Mouse (Mus musculus) G1E (cell line): ENCODE data around the gene Moap1. TPM values are rescaled to one million over a fixed set of nuclear protein-coding genes. Genes with fewer than 3 reads are reported as not detected.

Source experiments
- ATAC-seq: 2 replicates; pipeline ENCODE4 v1.8.0; 2016; ENCODE audit warnings: mild to moderate bottlenecking; ENCODE audit not compliant: insufficient number of reproducible peaks, poor library complexity, low FRiP score, severe bottlenecking; ENCODE audit errors: extremely low read depth
- DNase-seq: peaks from one replicate; pipeline ENCODE4 v3.0.0; 2012; ENCODE audit warnings: low spot score
- H3K27me3 ChIP-seq: 2 replicates; pipeline ENCODE4 v1.6.1; 2012; ENCODE audit warnings: mild to moderate bottlenecking, low read length, inconsistent platforms; ENCODE audit not compliant: insufficient read depth
- H3K36me3 ChIP-seq: replicated peaks from 2 replicates; pipeline ENCODE3; 2012; ENCODE audit warnings: mild to moderate bottlenecking, inconsistent platforms
- H3K4me1 ChIP-seq: 2 replicates; pipeline ENCODE4 v1.6.1; 2012; ENCODE audit warnings: low read depth, low read length, inconsistent platforms, mixed read lengths; ENCODE audit not compliant: insufficient read depth
- H3K4me3 ChIP-seq: 2 replicates; pipeline ENCODE4 v1.5.1; 2012; ENCODE audit warnings: low read depth, mild to moderate bottlenecking, inconsistent platforms, low read length, moderate library complexity, mixed read lengths
- H3K9me3 ChIP-seq: replicated peaks from 2 replicates; pipeline ENCODE4 v1.6.1; 2012; ENCODE audit warnings: inconsistent platforms
- CTCF ChIP-seq: IDR thresholded peaks from 2 replicates; pipeline ENCODE4 v1.5.1; 2012; ENCODE audit warnings: low read depth, low read length, inconsistent platforms, mixed read lengths
- GATA1 ChIP-seq: IDR thresholded peaks from 2 replicates; pipeline ENCODE4 v1.6.1; 2012; ENCODE audit warnings: borderline replicate concordance, low read length, inconsistent platforms, mixed read lengths
- GATA2 ChIP-seq: IDR thresholded peaks from 2 replicates; pipeline ENCODE4 v1.6.1; 2012; ENCODE audit warnings: low read depth, low read length, inconsistent platforms, borderline replicate concordance
- POLR2AphosphoS5 ChIP-seq: IDR thresholded peaks from 2 replicates; pipeline ENCODE4 v1.6.1; 2012; ENCODE audit warnings: low read depth, low read length, inconsistent platforms; ENCODE audit not compliant: insufficient replicate concordance
- TAL1 ChIP-seq: conservative IDR thresholded peaks from 2 replicates; pipeline ENCODE4 v1.6.1; 2012; ENCODE audit warnings: low read depth, low read length, inconsistent platforms, mixed read lengths
- polyA plus RNA-seq: library from polyadenylated mRNA; stranded (reverse); fragments of >175 nt; gene quantifications from 2 replicates; pipeline ENCODE4 v1.2.3, GENCODE M21; 2012
- total RNA-seq, 2 experiments: library from RNA; stranded (forward) in 1 of 2; stranded (reverse) in 1 of 2; fragments of 200-1000 nt in 1 of 2; fragments of >200 nt in 1 of 2; fragmentation: Nextera tagmentation in 1 of 2; gene quantifications; 2 replicates each; pipeline ENCODE4 v1.2.3; 2014 to 2017

Gene Moap1
- total and polyA plus RNA-seq, 3 experiments = 3.6 to 41.9 (median 22.3) TPM

GRCm38 (mm10) chr12:102778151-102778550, 34.7 kb upstream of the Moap1 start:
- H3K4me1 ChIP-seq = peaks cover 4% of the 10 kb centered on the region; the same call in 1 of the 2 replicates
- no peaks in the 10 kb centered on the region for H3K27me3 ChIP-seq
- no peaks in the 10 kb centered on the region for H3K9me3 ChIP-seq
- H3K36me3 ChIP-seq = peaks cover 91% of the 10 kb centered on the region
- ATAC-seq (no peak), DNase-seq (no peak)
- TF ChIP-seq POLR2AphosphoS5 = no peak
- TF ChIP-seq TAL1 = no peak
- no peak for TF ChIP-seq GATA1
- no peak for TF ChIP-seq GATA2
- no peak for TF ChIP-seq CTCF
- H3K4me3 ChIP-seq = no peak overlapping the region

GRCm38 (mm10) chr12:102776035-102776434, 32.6 kb upstream of the Moap1 start:
- ATAC-seq = no peak
- Histone ChIP-seq H3K36me3 (peaks cover 94% of the 10 kb centered on the region), H3K4me1 (peaks cover 10% of the 10 kb centered on the region; the same call in 1 of the 2 replicates), H3K9me3 (0 out of 2 replicates have a peak, but pooled peaks cover 2% of the 10 kb centered on the region), H3K4me3 (no peak overlapping the region), H3K27me3 (no peaks in the 10 kb centered on the region)
- TF ChIP-seq TAL1 (no peak), CTCF (no peak), GATA2 (no peak), POLR2AphosphoS5 (no peak), GATA1 (no peak)
- DNase-seq = no peak

- Histone ChIP-seq H3K27me3 (no peaks in the 10 kb centered on the region), H3K9me3 (0 out of 2 replicates have a peak, but pooled peaks cover 2% of the 10 kb centered on the region), H3K4me3 (no peak overlapping the region), H3K36me3 (peaks cover 97% of the 10 kb centered on the region), H3K4me1 (peaks cover 10% of the 10 kb centered on the region; the same call in 1 of the 2 replicates)
- TF ChIP-seq TAL1 (no peak), GATA1 (no peak), CTCF (no peak), GATA2 (no peak), POLR2AphosphoS5 (no peak)
- no peak for ATAC-seq
- no peak for DNase-seq
Observed at GRCm38 (mm10) chr12:102772676-102773075, 29.2 kb upstream of the Moap1 start.

- Histone ChIP-seq H3K4me3 (no peak overlapping the region), H3K36me3 (peaks cover 96% of the 10 kb centered on the region), H3K9me3 (0 out of 2 replicates have a peak, but pooled peaks cover 2% of the 10 kb centered on the region), H3K27me3 (no peaks in the 10 kb centered on the region), H3K4me1 (peaks cover 10% of the 10 kb centered on the region; the same call in 1 of the 2 replicates)
- no peak for DNase-seq
- TF ChIP-seq GATA1 (no peak), TAL1 (no peak), CTCF (no peak), POLR2AphosphoS5 (no peak), GATA2 (no peak)
- no peak for ATAC-seq
Observed at GRCm38 (mm10) chr12:102771601-102772000, 28.1 kb upstream of the Moap1 start.

GRCm38 (mm10) chr12:102769000-102769399, 25.5 kb upstream of the Moap1 start:
- TF ChIP-seq GATA1 (no peak), GATA2 (no peak), POLR2AphosphoS5 (no peak), TAL1 (no peak), CTCF (no peak)
- ATAC-seq (no peak), DNase-seq (no peak)
- H3K4me1 ChIP-seq = peaks cover 10% of the 10 kb centered on the region; the same call in 1 of the 2 replicates
- H3K27me3 ChIP-seq = no peaks in the 10 kb centered on the region
- no peak overlapping the region for H3K4me3 ChIP-seq
- H3K9me3 ChIP-seq = 0 out of 2 replicates have a peak, but pooled peaks cover 2% of the 10 kb centered on the region
- peaks cover 94% of the 10 kb centered on the region for H3K36me3 ChIP-seq

GRCm38 (mm10) chr12:102763696-102764095, 20.2 kb upstream of the Moap1 start:
- Histone ChIP-seq H3K4me1 (peaks cover 24% of the 10 kb centered on the region), H3K36me3 (peaks cover 77% of the 10 kb centered on the region), H3K4me3 (no peak overlapping the region), H3K9me3 (no peaks in the 10 kb centered on the region), H3K27me3 (no peaks in the 10 kb centered on the region)
- no peak for ATAC-seq
- TF ChIP-seq CTCF (no peak), GATA2 (no peak), GATA1 (no peak), TAL1 (no peak), POLR2AphosphoS5 (no peak)
- DNase-seq = no peak

GRCm38 (mm10) chr12:102761668-102762067, 18.2 kb upstream of the Moap1 start:
- peaks cover 58% of the 10 kb centered on the region for H3K36me3 ChIP-seq
- H3K4me1 ChIP-seq = peaks cover 27% of the 10 kb centered on the region
- TF ChIP-seq GATA2 = no peak
- no peak for TF ChIP-seq CTCF
- TF ChIP-seq GATA1 = no peak
- no peak for TF ChIP-seq POLR2AphosphoS5
- no peak for TF ChIP-seq TAL1

More at GRCm38 (mm10) chr12:102761668-102762067, 18.2 kb upstream of the Moap1 start:
- Histone ChIP-seq H3K4me3 (no peak overlapping the region), H3K27me3 (no peaks in the 10 kb centered on the region), H3K9me3 (no peaks in the 10 kb centered on the region)
- no peak for ATAC-seq
- DNase-seq = no peak
